Mouse (Mus musculus) E14TG2a.4 (cell line): ENCODE results near the gene Nf2.

Source experiments
- H3K27me3 ChIP-seq: 2 replicates; pipeline ENCODE4 v1.6.1; 2014; ENCODE audit warnings: low read length, control low read depth; ENCODE audit not compliant: insufficient read depth
- H3K36me3 ChIP-seq: 2 replicates; pipeline ENCODE4 v1.6.1; 2014; ENCODE audit warnings: low read length, control low read depth; ENCODE audit not compliant: insufficient read depth
- H3K4me1 ChIP-seq: replicated peaks from 2 replicates; pipeline ENCODE4 v1.6.1; 2014; ENCODE audit warnings: low read depth, low read length, control low read depth
- H3K4me3 ChIP-seq: replicated peaks from 2 replicates; pipeline ENCODE4 v1.5.1; 2014; ENCODE audit warnings: mild to moderate bottlenecking, low read length
- H3K9me3 ChIP-seq: 2 replicates; pipeline ENCODE4 v1.6.1; 2014; ENCODE audit warnings: low read length, control low read depth
- CTCF ChIP-seq: conservative IDR thresholded peaks from 2 replicates; pipeline ENCODE4 v1.5.1; 2014; ENCODE audit warnings: low read length
- NANOG ChIP-seq: IDR thresholded peaks from 2 replicates; pipeline ENCODE4 v1.6.1; 2014; ENCODE audit warnings: borderline replicate concordance, low read length, mixed read lengths
- POU5F1 ChIP-seq: IDR thresholded peaks from 2 replicates; pipeline ENCODE4 v1.6.1; 2014; ENCODE audit warnings: low read length, borderline replicate concordance

Gene Nf2

DNA sequence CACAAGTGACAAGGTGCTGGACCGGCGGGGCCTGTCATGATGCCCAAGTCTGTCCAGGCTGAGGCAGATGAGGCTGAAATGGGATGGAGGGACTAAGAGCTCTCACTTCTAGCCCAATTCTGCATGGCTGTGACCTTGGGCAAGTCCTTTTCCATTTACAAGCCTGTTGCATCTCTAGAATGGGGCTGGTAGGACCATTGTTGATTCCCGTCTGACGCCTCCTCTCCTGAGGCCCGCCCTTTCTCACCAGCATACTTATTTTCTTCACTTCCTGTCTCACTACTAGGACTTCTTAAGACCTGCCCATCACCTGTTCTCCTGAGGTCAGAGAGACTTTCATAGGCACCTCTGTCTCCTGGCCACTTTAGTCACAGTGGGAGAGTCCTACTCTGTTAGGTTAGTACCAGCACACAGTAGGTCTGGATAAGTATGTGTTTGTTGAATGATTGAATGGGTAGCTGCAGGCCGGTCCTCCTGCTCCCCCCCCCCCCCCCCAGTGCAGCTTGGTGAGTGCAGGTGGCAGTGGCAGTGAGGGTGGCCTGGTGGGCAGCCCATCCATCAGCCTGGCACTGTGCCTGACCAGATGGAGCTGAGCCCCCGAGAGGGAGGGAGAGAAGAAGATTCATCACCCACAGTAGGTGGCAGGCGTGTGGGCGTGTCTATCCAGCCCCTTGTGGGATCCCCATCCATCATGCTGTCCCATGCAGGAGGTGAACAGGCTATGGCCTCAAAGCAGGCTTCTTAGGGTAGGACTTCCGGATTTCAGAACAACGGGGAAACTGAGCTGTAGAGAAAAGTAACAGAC is 92.2 kb downstream of the Nf2 start:
- H3K27me3 ChIP-seq, result peaks cover 27% of the 10 kb centered on the region
- no peak overlapping the region for H3K4me3 ChIP-seq
- no peaks in the 10 kb centered on the region for H3K36me3 ChIP-seq
- TF ChIP-seq CTCF (no peak), POU5F1 (no peak), NANOG (no peak)
- H3K4me1 ChIP-seq, result peaks cover 46% of the 10 kb centered on the region
- peaks cover 10% of the 10 kb centered on the region for H3K9me3 ChIP-seq

DNA sequence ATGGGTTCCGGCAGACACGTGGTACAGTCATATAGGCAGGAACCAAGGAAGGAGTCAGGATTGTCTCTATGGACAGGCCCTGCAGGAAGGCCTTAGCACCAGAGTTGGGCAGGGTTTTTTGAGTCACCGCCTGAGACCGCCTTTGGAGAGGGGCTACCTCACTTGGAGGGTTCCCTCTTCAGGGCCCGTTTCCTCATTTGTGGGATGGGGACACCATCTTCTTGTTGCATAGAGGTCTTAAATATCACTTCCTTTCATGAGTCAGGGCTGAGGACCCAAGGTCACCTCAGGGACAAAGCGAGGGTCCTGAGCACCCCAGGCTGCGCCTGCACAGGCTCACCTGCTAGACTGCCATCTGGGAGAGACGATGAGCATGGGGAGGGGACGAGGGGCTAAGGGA is 92.9 kb downstream of the Nf2 start:
- Histone ChIP-seq H3K27me3 (peaks cover 22% of the 10 kb centered on the region), H3K4me1 (peaks cover 39% of the 10 kb centered on the region), H3K36me3 (no peaks in the 10 kb centered on the region), H3K4me3 (no peak overlapping the region), H3K9me3 (peaks cover 10% of the 10 kb centered on the region)
- TF ChIP-seq NANOG (no peak), CTCF (no peak), POU5F1 (no peak)

DNA sequence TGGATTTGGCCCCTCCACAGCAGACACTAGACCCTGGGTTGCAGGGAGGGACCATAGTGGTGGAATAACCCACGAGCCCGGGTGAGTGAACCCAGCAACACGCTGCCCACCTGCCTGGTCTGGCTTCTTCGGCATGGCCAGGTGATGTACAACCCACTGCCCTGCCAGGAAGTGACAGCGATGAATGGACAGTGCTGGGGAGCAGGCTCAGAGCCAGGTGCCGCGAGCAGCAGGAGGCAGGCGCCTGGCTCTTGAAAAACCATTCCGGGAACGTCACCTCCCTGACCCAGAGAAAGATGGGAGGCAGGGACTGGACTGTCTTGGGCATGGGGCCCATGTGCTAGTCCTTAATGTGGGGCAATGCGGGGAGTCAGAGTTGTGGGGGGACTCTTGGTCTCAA is 94.5 kb downstream of the Nf2 start:
- Histone ChIP-seq H3K9me3 (peaks cover 10% of the 10 kb centered on the region), H3K27me3 (peaks cover 16% of the 10 kb centered on the region), H3K36me3 (no peaks in the 10 kb centered on the region), H3K4me3 (no peak overlapping the region), H3K4me1 (peaks cover 35% of the 10 kb centered on the region)
- TF ChIP-seq POU5F1 (no peak), NANOG (no peak), CTCF (no peak)

DNA sequence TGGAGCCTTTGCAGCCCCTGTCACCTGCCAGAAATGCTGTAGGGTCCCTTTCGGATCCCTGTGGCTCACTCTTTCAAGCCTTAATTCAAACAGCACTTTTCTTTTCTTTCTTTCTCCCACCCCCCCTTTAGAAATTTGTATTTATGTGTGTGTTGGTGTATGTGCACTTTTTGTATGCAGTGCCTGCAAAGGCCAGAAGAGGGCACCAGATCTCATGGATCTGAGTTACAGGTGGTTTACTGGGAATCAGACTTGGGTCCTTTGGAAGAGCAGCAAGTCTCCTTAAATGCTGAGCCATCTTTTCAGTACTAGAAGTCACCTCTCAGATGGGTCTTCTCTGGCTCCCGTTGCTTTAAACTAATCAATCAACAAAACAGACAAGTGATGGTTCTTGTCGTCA is 95.3 kb downstream of the Nf2 start:
- Histone ChIP-seq H3K36me3 (no peaks in the 10 kb centered on the region), H3K9me3 (peaks cover 10% of the 10 kb centered on the region), H3K4me1 (peaks cover 34% of the 10 kb centered on the region), H3K27me3 (peaks cover 23% of the 10 kb centered on the region), H3K4me3 (no peak overlapping the region)
- TF ChIP-seq CTCF (peak; percentile 88), NANOG (no peak)

DNA sequence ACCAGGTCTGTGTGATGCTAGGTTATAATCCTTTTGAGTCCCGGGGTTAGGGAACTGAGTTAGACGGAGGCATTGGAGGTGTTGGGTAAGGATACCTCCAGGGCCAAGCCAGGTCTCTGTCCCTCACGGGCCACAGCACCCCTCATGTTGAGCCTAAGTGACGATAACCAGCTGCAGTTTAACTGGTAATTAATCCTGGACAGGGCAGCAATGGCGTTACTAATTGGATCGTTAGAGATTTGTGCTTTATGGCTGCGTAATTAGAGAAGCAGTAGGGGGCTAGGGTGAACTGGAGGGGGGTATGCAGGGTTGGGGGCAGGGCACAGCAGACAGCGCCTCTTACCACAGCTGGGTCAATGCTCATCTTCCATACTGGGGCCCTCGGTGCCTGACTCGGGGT is 96.5 kb downstream of the Nf2 start:
- no peak overlapping the region for H3K4me3 ChIP-seq
- H3K9me3 ChIP-seq, result peaks cover 10% of the 10 kb centered on the region
- peaks cover 36% of the 10 kb centered on the region for H3K4me1 ChIP-seq
- TF ChIP-seq POU5F1, result no peak
- no peak for TF ChIP-seq CTCF
- no peak for TF ChIP-seq NANOG
- H3K27me3 ChIP-seq, result peaks cover 34% of the 10 kb centered on the region
- no peaks in the 10 kb centered on the region for H3K36me3 ChIP-seq

DNA sequence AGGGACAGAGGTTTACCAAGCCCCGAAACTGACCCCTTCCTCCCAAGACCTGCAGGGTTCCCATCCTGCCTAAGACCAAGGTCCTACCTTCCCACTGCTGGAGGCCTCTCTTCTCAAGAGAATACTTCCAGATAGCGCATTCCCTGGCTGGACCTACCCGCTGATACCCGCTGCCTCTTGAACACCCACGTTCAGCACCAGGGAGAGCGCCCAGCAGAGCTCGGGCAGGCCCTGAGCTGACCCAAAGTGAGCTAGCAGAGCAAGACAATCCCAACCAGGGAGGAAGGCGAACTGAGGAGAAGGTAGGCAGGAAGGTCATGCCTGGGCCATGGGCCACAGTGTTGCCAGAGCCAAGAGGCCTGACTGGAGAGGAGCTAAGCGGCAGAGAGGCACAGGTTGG is 99.1 kb downstream of the Nf2 start:
- TF ChIP-seq NANOG (no peak), POU5F1 (no peak), CTCF (no peak)
- no peaks in the 10 kb centered on the region for H3K36me3 ChIP-seq
- peaks cover 53% of the 10 kb centered on the region for H3K27me3 ChIP-seq
- H3K9me3 ChIP-seq, result peaks cover 10% of the 10 kb centered on the region
- H3K4me1 ChIP-seq, result peaks cover 26% of the 10 kb centered on the region
- no peak overlapping the region for H3K4me3 ChIP-seq

DNA sequence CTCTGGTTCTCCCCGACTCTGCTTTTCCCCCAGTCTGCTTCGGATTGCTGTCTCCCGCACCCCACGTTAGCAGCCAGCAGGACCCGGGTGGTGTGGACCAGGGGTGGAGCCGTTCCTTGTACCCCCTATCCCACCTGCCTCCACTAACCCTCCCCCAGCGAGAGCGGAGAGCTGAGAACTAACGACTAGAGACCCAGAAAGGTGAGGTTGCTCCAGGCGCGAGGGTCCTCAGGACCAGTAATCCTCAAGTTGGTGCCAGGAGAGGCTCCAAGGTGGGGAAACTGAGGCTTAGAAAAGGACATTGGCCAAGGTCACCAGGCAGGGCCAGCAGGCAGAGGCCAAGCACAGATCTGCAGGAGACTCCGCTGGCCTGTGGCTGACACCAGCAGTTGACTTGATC is 102.1 kb downstream of the Nf2 start:
- Histone ChIP-seq H3K27me3 (peaks cover 75% of the 10 kb centered on the region), H3K36me3 (no peaks in the 10 kb centered on the region), H3K4me3 (peak overlapping the region; percentile 78), H3K4me1 (peaks cover 35% of the 10 kb centered on the region), H3K9me3 (no peaks in the 10 kb centered on the region)
- no peak for TF ChIP-seq CTCF
- no peak for TF ChIP-seq POU5F1
- TF ChIP-seq NANOG, result no peak

DNA sequence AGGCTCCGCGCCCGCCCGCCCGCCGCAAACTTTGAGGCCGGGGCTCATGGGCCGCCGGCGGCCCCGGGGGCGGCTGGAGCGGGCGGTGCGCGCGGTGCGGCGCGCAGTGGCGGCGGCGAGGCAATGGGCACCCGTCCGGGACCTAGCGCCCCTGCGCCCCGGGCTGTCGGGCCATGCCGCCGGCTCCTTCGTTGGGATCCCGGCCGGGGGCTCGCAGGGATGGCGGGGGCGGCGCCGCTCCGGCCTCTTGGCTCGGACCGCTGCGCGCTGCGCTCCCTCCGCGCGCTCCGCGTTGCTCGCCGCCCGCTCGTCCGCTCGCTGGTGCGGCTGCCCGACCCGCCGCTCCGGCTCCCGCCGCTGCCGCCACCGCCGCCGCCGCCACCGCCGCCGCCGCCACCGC is 102.6 kb downstream of the Nf2 start, which contains the start of gene Cabp7:
Gene Cabp7, minus strand, starts transcription at position 46 of the 400 bp plus-strand sequence.
- peaks cover 35% of the 10 kb centered on the region for H3K4me1 ChIP-seq
- no peaks in the 10 kb centered on the region for H3K36me3 ChIP-seq
- TF ChIP-seq NANOG (no peak), POU5F1 (no peak), CTCF (no peak)
- H3K27me3 ChIP-seq, result peaks cover 79% of the 10 kb centered on the region
- H3K4me3 ChIP-seq, result peak within 1 kb of the TSS; percentile 87
- H3K9me3 ChIP-seq, result no peaks in the 10 kb centered on the region
